Mouse (Mus musculus): ENCODE results near the gene Abat. TPM values are rescaled to one million over a fixed set of nuclear protein-coding genes. Genes with fewer than 3 reads are reported as not detected.

Gene Abat
- polyA plus RNA-seq, 1 experiment from 2014 or later, result 18.5 TPM

- no peak for ATAC-seq (ENCODE audit: insufficient number of reproducible peaks, low FRiP score, low TSS enrichment, low read depth)
- no peak overlapping the region for H3K9ac ChIP-seq (ENCODE audit: low read length)
- H3K4me3 ChIP-seq (ENCODE audit: low read depth, low read length), result no peak overlapping the region
- peaks cover 13% of the 10 kb centered on the region; the same call in 1 of the 2 replicates for H3K36me3 ChIP-seq (ENCODE audit: control insufficient read depth, insufficient read depth, low read length)
- H3K4me2 ChIP-seq (ENCODE audit: low read depth, severe bottlenecking), result no peak overlapping the region
- H3K4me1 ChIP-seq (ENCODE audit: control insufficient read depth, insufficient read depth, low read length), result 0 out of 2 replicates have a peak, but pooled peaks cover 2% of the 10 kb centered on the region
- H3K27me3 ChIP-seq (ENCODE audit: control insufficient read depth, insufficient read depth, low read length), result no peaks in the 10 kb centered on the region
- 96% methylated on average over 2 of the region's 2 CpGs for whole genome bisulfite sequencing
- H3K27ac ChIP-seq (replicated peaks; ENCODE audit: low read depth, low read length), result no peak overlapping the region
- DNase-seq (ENCODE audit: low spot score), result no peak
- H3K9me3 ChIP-seq (ENCODE audit: control insufficient read depth, low read length), result no peaks in the 10 kb centered on the region
These were observed 143.0 kb downstream of the Abat start for GRCm38 (mm10) chr16:8656256-8656655.

- Histone ChIP-seq H3K27me3 (ENCODE audit: control insufficient read depth, insufficient read depth, low read length) (no peaks in the 10 kb centered on the region), H3K4me1 (ENCODE audit: control insufficient read depth, insufficient read depth, low read length) (0 out of 2 replicates have a peak, but pooled peaks cover 2% of the 10 kb centered on the region), H3K9me3 (ENCODE audit: control insufficient read depth, low read length) (no peaks in the 10 kb centered on the region), H3K27ac (replicated peaks; ENCODE audit: low read depth, low read length) (no peak overlapping the region), H3K4me2 (ENCODE audit: low read depth, severe bottlenecking) (no peak overlapping the region), H3K36me3 (ENCODE audit: control insufficient read depth, insufficient read depth, low read length) (peaks cover 13% of the 10 kb centered on the region; the same call in 1 of the 2 replicates), H3K4me3 (ENCODE audit: low read depth, low read length) (no peak overlapping the region), H3K9ac (ENCODE audit: low read length) (no peak overlapping the region)
- ATAC-seq (ENCODE audit: insufficient number of reproducible peaks, low FRiP score, low TSS enrichment, low read depth) (no peak), DNase-seq (ENCODE audit: low spot score) (no peak)
- 83% methylated on average over 4 of the region's 4 CpGs for WGBS
These were observed 145.1 kb downstream of the Abat start for GRCm38 (mm10) chr16:8658349-8658748.

- ATAC-seq (ENCODE audit: insufficient number of reproducible peaks, low FRiP score, low TSS enrichment, low read depth), result no peak
- Histone ChIP-seq H3K36me3 (ENCODE audit: control insufficient read depth, insufficient read depth, low read length) (peaks cover 16% of the 10 kb centered on the region), H3K27me3 (ENCODE audit: control insufficient read depth, insufficient read depth, low read length) (no peaks in the 10 kb centered on the region), H3K27ac (replicated peaks; ENCODE audit: low read depth, low read length) (no peak overlapping the region), H3K4me3 (ENCODE audit: low read depth, low read length) (no peak overlapping the region), H3K9ac (ENCODE audit: low read length) (no peak overlapping the region), H3K9me3 (ENCODE audit: control insufficient read depth, low read length) (no peaks in the 10 kb centered on the region), H3K4me2 (ENCODE audit: low read depth, severe bottlenecking) (no peak overlapping the region), H3K4me1 (ENCODE audit: control insufficient read depth, insufficient read depth, low read length) (0 out of 2 replicates have a peak, but pooled peaks cover 2% of the 10 kb centered on the region)
- WGBS, result 95% methylated on average over 4 of the region's 4 CpGs
- no peak for DNase-seq (ENCODE audit: low spot score)
These were observed 145.5 kb downstream of the Abat start for GRCm38 (mm10) chr16:8658764-8659163.

- no peak for DNase-seq (ENCODE audit: low spot score)
- Histone ChIP-seq H3K27ac (replicated peaks; ENCODE audit: low read depth, low read length) (no peak overlapping the region), H3K9me3 (ENCODE audit: control insufficient read depth, low read length) (no peaks in the 10 kb centered on the region), H3K4me3 (ENCODE audit: low read depth, low read length) (no peak overlapping the region), H3K4me2 (ENCODE audit: low read depth, severe bottlenecking) (no peak overlapping the region), H3K27me3 (ENCODE audit: control insufficient read depth, insufficient read depth, low read length) (no peaks in the 10 kb centered on the region), H3K36me3 (ENCODE audit: control insufficient read depth, insufficient read depth, low read length) (peaks cover 5% of the 10 kb centered on the region), H3K4me1 (ENCODE audit: control insufficient read depth, insufficient read depth, low read length) (0 out of 2 replicates have a peak, but pooled peaks cover 2% of the 10 kb centered on the region), H3K9ac (ENCODE audit: low read length) (no peak overlapping the region)
- WGBS, result 74% methylated on average over 2 of the region's 2 CpGs
- no peak for ATAC-seq (ENCODE audit: insufficient number of reproducible peaks, low FRiP score, low TSS enrichment, low read depth)
These were observed 149.8 kb downstream of the Abat start for GRCm38 (mm10) chr16:8663022-8663421.

- H3K4me2 ChIP-seq (ENCODE audit: low read depth, severe bottlenecking), result no peak overlapping the region
- peaks cover 5% of the 10 kb centered on the region for H3K36me3 ChIP-seq (ENCODE audit: control insufficient read depth, insufficient read depth, low read length)
- H3K27me3 ChIP-seq (ENCODE audit: control insufficient read depth, insufficient read depth, low read length), result no peaks in the 10 kb centered on the region
- no peak overlapping the region for H3K27ac ChIP-seq (replicated peaks; ENCODE audit: low read depth, low read length)
- WGBS, result 88% methylated on average over 24 of the region's 24 CpGs
- H3K4me1 ChIP-seq (ENCODE audit: control insufficient read depth, insufficient read depth, low read length), result 0 out of 2 replicates have a peak, but pooled peaks cover 2% of the 10 kb centered on the region
- no peak overlapping the region for H3K4me3 ChIP-seq (ENCODE audit: low read depth, low read length)
- no peaks in the 10 kb centered on the region for H3K9me3 ChIP-seq (ENCODE audit: control insufficient read depth, low read length)
- no peak for ATAC-seq (ENCODE audit: insufficient number of reproducible peaks, low FRiP score, low TSS enrichment, low read depth)
- H3K9ac ChIP-seq (ENCODE audit: low read length), result no peak overlapping the region
- DNase-seq (ENCODE audit: low spot score), result no peak
These were observed 150.6 kb downstream of the Abat start for GRCm38 (mm10) chr16:8663606-8664539.

DNA sequence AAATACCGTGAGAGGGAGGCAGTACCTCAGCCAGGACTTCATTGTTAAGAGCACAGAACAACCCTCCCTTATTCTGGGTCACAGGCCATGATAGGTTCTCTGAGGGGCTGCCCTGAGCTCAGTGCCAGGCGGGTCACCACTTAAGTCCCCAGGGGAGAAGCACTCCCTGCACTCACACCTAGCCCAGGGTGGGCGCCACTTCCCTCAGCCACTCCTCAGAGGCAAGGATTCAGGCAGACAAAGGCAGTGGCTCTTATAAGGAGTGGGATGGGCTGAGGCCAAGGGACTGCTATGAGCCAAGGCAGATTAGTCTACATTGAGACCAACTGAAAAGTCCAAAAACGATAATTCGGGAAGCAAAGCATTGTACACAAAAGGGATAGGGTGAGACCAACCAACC is 152.1 kb downstream of the Abat start:
- DNase-seq (ENCODE audit: low spot score) (no peak), ATAC-seq (ENCODE audit: insufficient number of reproducible peaks, low FRiP score, low TSS enrichment, low read depth) (no peak)
- Histone ChIP-seq H3K9me3 (ENCODE audit: control insufficient read depth, low read length) (no peaks in the 10 kb centered on the region), H3K27me3 (ENCODE audit: control insufficient read depth, insufficient read depth, low read length) (no peaks in the 10 kb centered on the region), H3K4me3 (ENCODE audit: low read depth, low read length) (no peak overlapping the region), H3K9ac (ENCODE audit: low read length) (no peak overlapping the region), H3K27ac (replicated peaks; ENCODE audit: low read depth, low read length) (no peak overlapping the region), H3K4me1 (ENCODE audit: control insufficient read depth, insufficient read depth, low read length) (peaks cover 11% of the 10 kb centered on the region), H3K4me2 (ENCODE audit: low read depth, severe bottlenecking) (no peak overlapping the region), H3K36me3 (ENCODE audit: control insufficient read depth, insufficient read depth, low read length) (peaks cover 5% of the 10 kb centered on the region)
- 84% methylated on average over 5 of the region's 5 CpGs for WGBS

- Histone ChIP-seq H3K9ac (ENCODE audit: low read length) (no peak overlapping the region), H3K9me3 (ENCODE audit: control insufficient read depth, low read length) (no peaks in the 10 kb centered on the region), H3K36me3 (ENCODE audit: control insufficient read depth, insufficient read depth, low read length) (peaks cover 2% of the 10 kb centered on the region), H3K4me2 (ENCODE audit: low read depth, severe bottlenecking) (no peak overlapping the region), H3K27me3 (ENCODE audit: control insufficient read depth, insufficient read depth, low read length) (no peaks in the 10 kb centered on the region), H3K27ac (replicated peaks; ENCODE audit: low read depth, low read length) (no peak overlapping the region), H3K4me1 (ENCODE audit: control insufficient read depth, insufficient read depth, low read length) (peaks cover 14% of the 10 kb centered on the region), H3K4me3 (ENCODE audit: low read depth, low read length) (no peak overlapping the region)
- WGBS, result 66% methylated on average over 2 of the region's 2 CpGs
- no peak for ATAC-seq (ENCODE audit: insufficient number of reproducible peaks, low FRiP score, low TSS enrichment, low read depth)
- DNase-seq (ENCODE audit: low spot score), result no peak
These were observed 153.2 kb downstream of the Abat start for GRCm38 (mm10) chr16:8666452-8666851.

DNA sequence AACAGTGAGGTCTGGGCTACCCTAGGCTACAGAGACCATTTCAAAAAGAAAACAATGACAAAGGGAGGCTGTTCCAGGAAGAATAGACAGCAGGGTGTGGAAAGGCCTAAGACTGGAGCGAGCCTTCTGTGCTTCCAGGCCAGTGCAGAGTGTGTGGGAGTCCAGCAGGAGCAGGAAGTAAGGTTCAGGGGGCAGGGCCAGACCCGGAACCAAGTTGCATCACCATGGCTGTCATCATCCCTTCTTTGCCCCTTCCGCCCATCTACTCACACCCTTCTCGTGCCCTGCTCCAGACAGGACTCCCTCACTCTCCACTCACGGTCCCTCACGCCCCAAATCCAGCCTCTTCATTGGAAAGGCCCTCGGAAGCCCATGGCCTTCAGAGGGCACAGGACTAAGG is 154.0 kb downstream of the Abat start:
- H3K4me2 ChIP-seq (ENCODE audit: low read depth, severe bottlenecking), result no peak overlapping the region
- H3K27me3 ChIP-seq (ENCODE audit: control insufficient read depth, insufficient read depth, low read length), result no peaks in the 10 kb centered on the region
- H3K9ac ChIP-seq (ENCODE audit: low read length), result no peak overlapping the region
- H3K4me3 ChIP-seq (ENCODE audit: low read depth, low read length), result no peak overlapping the region
- H3K36me3 ChIP-seq (ENCODE audit: control insufficient read depth, insufficient read depth, low read length), result peaks cover 2% of the 10 kb centered on the region
- WGBS, result 84% methylated on average over 7 of the region's 7 CpGs
- no peak for ATAC-seq (ENCODE audit: insufficient number of reproducible peaks, low FRiP score, low TSS enrichment, low read depth)
- DNase-seq (ENCODE audit: low spot score), result no peak
- H3K9me3 ChIP-seq (ENCODE audit: control insufficient read depth, low read length), result no peaks in the 10 kb centered on the region
- H3K27ac ChIP-seq (replicated peaks; ENCODE audit: low read depth, low read length), result no peak overlapping the region
- peaks cover 14% of the 10 kb centered on the region for H3K4me1 ChIP-seq (ENCODE audit: control insufficient read depth, insufficient read depth, low read length)
